Mouse (Mus musculus) forebrain, embryonic 10.5 days (tissue): ENCODE measurements at regions not wholly inside any gene's neighbourhood (a gene's known extent, or its start where the extent isn't known, plus 50 kb on each side); places are given as distances from the start of the nearest gene placed in this dataset.

ENCODE experiments used
- DNase-seq: peaks from one replicate; pipeline ENCODE4 v3.0.0-alpha.2; 2017; ENCODE audit warnings: low spot score; ENCODE audit errors: extremely low spot score
- H3K27ac ChIP-seq: fragments of 300-500 bp; sonication (generic); 2 replicates; pipeline ENCODE4 v1.5.1; 2016; ENCODE audit warnings: mild to moderate bottlenecking
- H3K27me3 ChIP-seq: fragments of 300-500 bp; sonication (generic); 2 replicates; pipeline ENCODE4 v1.6.1; 2016; ENCODE audit warnings: mild to moderate bottlenecking; ENCODE audit not compliant: poor library complexity, severe bottlenecking
- H3K36me3 ChIP-seq: fragments of 300-500 bp; sonication (generic); replicated peaks from 2 replicates; pipeline ENCODE4 v1.6.1; 2016; ENCODE audit warnings: mild to moderate bottlenecking, moderate library complexity
- H3K4me1 ChIP-seq: fragments of 300-500 bp; sonication (generic); 2 replicates; pipeline ENCODE4 v1.6.1; 2016
- H3K4me3 ChIP-seq: fragments of 300-500 bp; sonication (generic); 2 replicates; pipeline ENCODE4 v1.5.1; 2016; ENCODE audit warnings: mild to moderate bottlenecking, moderate library complexity
- H3K9me3 ChIP-seq: fragments of 300-500 bp; sonication (generic); 2 replicates; pipeline ENCODE4 v1.6.1; 2016; ENCODE audit warnings: mild to moderate bottlenecking, moderate library complexity
- WGBS: fragments of 180-500 bp; shearing (Covaris S2); methylation state at CpG from one replicate; pipeline ENCODE4 v1.1.7; 2016; 5-methylcytosine and 5-hydroxymethylcytosine counted together

- H3K27ac ChIP-seq: no peak overlapping the region
- no peak overlapping the region for H3K4me3 ChIP-seq
- no peaks in the 10 kb centered on the region for H3K27me3 ChIP-seq
- H3K36me3 ChIP-seq: no peaks in the 10 kb centered on the region
- peaks cover 10% of the 10 kb centered on the region for H3K4me1 ChIP-seq
- no peak for DNase-seq
- 60% methylated on average over 6 of the region's 6 CpGs for WGBS
- no peaks in the 10 kb centered on the region for H3K9me3 ChIP-seq
These were observed 55.1 kb upstream of the Pcbd1 start for GRCm38 (mm10) chr10:61034056-61034455.

- WGBS: 87% methylated on average over 5 of the region's 5 CpGs
- no peak overlapping the region for H3K27ac ChIP-seq
- no peaks in the 10 kb centered on the region for H3K9me3 ChIP-seq
- no peaks in the 10 kb centered on the region for H3K27me3 ChIP-seq
- no peak for DNase-seq
- no peaks in the 10 kb centered on the region for H3K36me3 ChIP-seq
- H3K4me3 ChIP-seq: no peak overlapping the region
- peaks cover 25% of the 10 kb centered on the region for H3K4me1 ChIP-seq
These were observed 60.5 kb upstream of the Pcbd1 start for GRCm38 (mm10) chr10:61028598-61028997.

GRCm38 (mm10) chr10:61027215-61027614 lies 61.9 kb upstream of the Pcbd1 start:
- 85% methylated on average over 6 of the region's 6 CpGs for WGBS
- no peaks in the 10 kb centered on the region for H3K27me3 ChIP-seq
- H3K27ac ChIP-seq: no peak overlapping the region
- no peak overlapping the region for H3K4me3 ChIP-seq
- no peaks in the 10 kb centered on the region for H3K36me3 ChIP-seq
- H3K9me3 ChIP-seq: no peaks in the 10 kb centered on the region
- peaks cover 27% of the 10 kb centered on the region for H3K4me1 ChIP-seq
- no peak for DNase-seq

GRCm38 (mm10) chr10:61025061-61025460 lies 64.1 kb upstream of the Pcbd1 start:
- Histone ChIP-seq H3K9me3 (no peaks in the 10 kb centered on the region), H3K4me1 (peaks cover 22% of the 10 kb centered on the region), H3K27ac (no peak overlapping the region), H3K27me3 (no peaks in the 10 kb centered on the region), H3K36me3 (no peaks in the 10 kb centered on the region), H3K4me3 (no peak overlapping the region)
- no peak for DNase-seq
- 81% methylated on average over 4 of the region's 4 CpGs for WGBS

- no peaks in the 10 kb centered on the region for H3K36me3 ChIP-seq
- H3K4me3 ChIP-seq: no peak overlapping the region
- H3K9me3 ChIP-seq: no peaks in the 10 kb centered on the region
- peaks cover 22% of the 10 kb centered on the region for H3K4me1 ChIP-seq
- no peaks in the 10 kb centered on the region for H3K27me3 ChIP-seq
- no peak for DNase-seq
- 45% methylated on average over 3 of the region's 3 CpGs for WGBS
- H3K27ac ChIP-seq: no peak overlapping the region
These were observed 65.0 kb upstream of the Pcbd1 start for GRCm38 (mm10) chr10:61024166-61024565.

- Histone ChIP-seq H3K9me3 (no peaks in the 10 kb centered on the region), H3K4me3 (no peak overlapping the region), H3K36me3 (no peaks in the 10 kb centered on the region), H3K27me3 (no peaks in the 10 kb centered on the region), H3K4me1 (peaks cover 19% of the 10 kb centered on the region), H3K27ac (no peak overlapping the region)
- WGBS: 49% methylated on average over 7 of the region's 7 CpGs
- no peak for DNase-seq
These were observed 65.7 kb upstream of the Pcbd1 start for GRCm38 (mm10) chr10:61023431-61023830.

GRCm38 (mm10) chr10:61019566-61019965 lies 69.6 kb upstream of the Pcbd1 start:
- Histone ChIP-seq H3K9me3 (no peaks in the 10 kb centered on the region), H3K27ac (no peak overlapping the region), H3K36me3 (no peaks in the 10 kb centered on the region), H3K27me3 (no peaks in the 10 kb centered on the region), H3K4me3 (no peak overlapping the region), H3K4me1 (peaks cover 18% of the 10 kb centered on the region)
- 29% methylated on average over 2 of the region's 2 CpGs for WGBS
- DNase-seq: no peak

GRCm38 (mm10) chr10:61012199-61012695 lies 76.9 kb upstream of the Pcbd1 start:
- H3K9me3 ChIP-seq: no peaks in the 10 kb centered on the region
- no peak for DNase-seq
- peaks cover 20% of the 10 kb centered on the region for H3K4me1 ChIP-seq
- no peak overlapping the region for H3K4me3 ChIP-seq
- WGBS: 63% methylated on average over 1 of the region's 1 CpGs
- H3K27me3 ChIP-seq: no peaks in the 10 kb centered on the region
- H3K27ac ChIP-seq: no peak overlapping the region
- H3K36me3 ChIP-seq: no peaks in the 10 kb centered on the region

GRCm38 (mm10) chr10:61010697-61011096 lies 78.4 kb upstream of the Pcbd1 start:
- 85% methylated on average over 4 of the region's 4 CpGs for WGBS
- no peak overlapping the region for H3K27ac ChIP-seq
- H3K9me3 ChIP-seq: no peaks in the 10 kb centered on the region
- H3K4me1 ChIP-seq: peaks cover 19% of the 10 kb centered on the region
- no peaks in the 10 kb centered on the region for H3K27me3 ChIP-seq
- no peaks in the 10 kb centered on the region for H3K36me3 ChIP-seq
- no peak for DNase-seq
- H3K4me3 ChIP-seq: no peak overlapping the region

- WGBS: 86% methylated on average over 3 of the region's 3 CpGs
- Histone ChIP-seq H3K36me3 (no peaks in the 10 kb centered on the region), H3K4me1 (peaks cover 12% of the 10 kb centered on the region), H3K27ac (no peak overlapping the region), H3K4me3 (no peak overlapping the region), H3K27me3 (no peaks in the 10 kb centered on the region), H3K9me3 (no peaks in the 10 kb centered on the region)
- no peak for DNase-seq
These were observed 81.7 kb upstream of the Pcbd1 start for GRCm38 (mm10) chr10:61007403-61007802.

GRCm38 (mm10) chr10:61001745-61002160 lies 87.4 kb upstream of the Pcbd1 start:
- H3K9me3 ChIP-seq: peaks cover 7% of the 10 kb centered on the region; the same call in 1 of the 2 replicates
- H3K27ac ChIP-seq: no peak overlapping the region
- no peak for DNase-seq
- no peak overlapping the region for H3K4me3 ChIP-seq
- H3K27me3 ChIP-seq: no peaks in the 10 kb centered on the region
- WGBS: 93% methylated on average over 22 of the region's 22 CpGs
- no peaks in the 10 kb centered on the region for H3K36me3 ChIP-seq
- peaks cover 10% of the 10 kb centered on the region for H3K4me1 ChIP-seq

- Histone ChIP-seq H3K27ac (no peak overlapping the region), H3K9me3 (peaks cover 14% of the 10 kb centered on the region; the same call in 1 of the 2 replicates), H3K4me3 (no peak overlapping the region), H3K36me3 (no peaks in the 10 kb centered on the region), H3K4me1 (0 out of 2 replicates have a peak, but pooled peaks cover 2% of the 10 kb centered on the region), H3K27me3 (no peaks in the 10 kb centered on the region)
- no peak for DNase-seq
- WGBS: 78% methylated on average over 9 of the region's 9 CpGs
These were observed 91.7 kb upstream of the Pcbd1 start for GRCm38 (mm10) chr10:60997393-60997792.

GRCm38 (mm10) chr10:60995908-60996640 lies 93.1 kb upstream of the Pcbd1 start:
- 0 out of 2 replicates have a peak, but pooled peaks cover 2% of the 10 kb centered on the region for H3K4me1 ChIP-seq
- DNase-seq: no peak
- no peaks in the 10 kb centered on the region for H3K36me3 ChIP-seq
- H3K9me3 ChIP-seq: peaks cover 8% of the 10 kb centered on the region; the same call in 1 of the 2 replicates
- WGBS: 87% methylated on average over 9 of the region's 9 CpGs
- H3K27me3 ChIP-seq: no peaks in the 10 kb centered on the region
- H3K27ac ChIP-seq: no peak overlapping the region
- no peak overlapping the region for H3K4me3 ChIP-seq
